Mouse (Mus musculus) gastrocnemius, postnatal 25 days (tissue): ENCODE results near the gene Mtcl1. TPM values are rescaled to one million over a fixed set of nuclear protein-coding genes. Genes with fewer than 3 reads are reported as not detected.

ENCODE experiments used
- DNase-seq: peaks from one replicate; pipeline ENCODE4 v3.0.0; 2022
- total RNA-seq, 2 experiments: library from RNA; stranded (reverse); gene quantifications; 1 replicate in 1 of 2; 2 replicates in 1 of 2; pipeline ENCODE4 v1.2.3; 2021

Gene Mtcl1
- total RNA-seq, 2 experiments from 2014 or later, result 6.0 to 6.3 TPM

- DNase-seq, result no peak
Measured at GRCm38 (mm10) chr17:66325440-66326203, 123.9 kb downstream of the Mtcl1 start.

- no peak for DNase-seq
Measured at GRCm38 (mm10) chr17:66324836-66325235, 124.7 kb downstream of the Mtcl1 start.

- no peak for DNase-seq
Measured at GRCm38 (mm10) chr17:66322646-66323255, 126.8 kb downstream of the Mtcl1 start.

- DNase-seq, result no peak
Measured at GRCm38 (mm10) chr17:66321933-66322332, 127.6 kb downstream of the Mtcl1 start.

- no peak for DNase-seq
Measured at GRCm38 (mm10) chr17:66320716-66321372, 128.7 kb downstream of the Mtcl1 start.

GRCm38 (mm10) chr17:66318031-66318430 is 131.5 kb downstream of the Mtcl1 start:
- no peak for DNase-seq

GRCm38 (mm10) chr17:66317576-66317975 is 132.0 kb downstream of the Mtcl1 start:
- DNase-seq, result no peak

- no peak for DNase-seq
Measured at GRCm38 (mm10) chr17:66317156-66317555, 132.4 kb downstream of the Mtcl1 start.

- DNase-seq, result no peak
Measured at GRCm38 (mm10) chr17:66315451-66315850, 134.1 kb downstream of the Mtcl1 start.

GRCm38 (mm10) chr17:66314566-66315285 is 134.8 kb downstream of the Mtcl1 start:
- DNase-seq, result no peak

GRCm38 (mm10) chr17:66301906-66302305 is 147.6 kb downstream of the Mtcl1 start:
- peak; percentile 2 for DNase-seq

- no peak for DNase-seq
Measured at GRCm38 (mm10) chr17:66301267-66301666, 148.3 kb downstream of the Mtcl1 start.

GRCm38 (mm10) chr17:66297721-66298120 is 151.8 kb downstream of the Mtcl1 start:
- peak; percentile 1 for DNase-seq

GRCm38 (mm10) chr17:66293581-66293980 is 156.0 kb downstream of the Mtcl1 start:
- DNase-seq, result no peak

- DNase-seq, result no peak
Measured at GRCm38 (mm10) chr17:66289894-66290293, 159.7 kb downstream of the Mtcl1 start.

Other genes with a start within 250 kb of the Mtcl1 start
- 100 to 1,000 TPM; 131 to 163 TPM for gene Rab12, start 70.0 kb upstream of the Mtcl1 start, total RNA-seq
- gene Themis3, start 144.9 kb upstream of the Mtcl1 start, total RNA-seq, result under 1 TPM in 1 of 2 experiments, not detected in 1; 0.10 TPM